ENCODE assay signal across 8 mouse cellular contexts in the genomic region with DNA sequence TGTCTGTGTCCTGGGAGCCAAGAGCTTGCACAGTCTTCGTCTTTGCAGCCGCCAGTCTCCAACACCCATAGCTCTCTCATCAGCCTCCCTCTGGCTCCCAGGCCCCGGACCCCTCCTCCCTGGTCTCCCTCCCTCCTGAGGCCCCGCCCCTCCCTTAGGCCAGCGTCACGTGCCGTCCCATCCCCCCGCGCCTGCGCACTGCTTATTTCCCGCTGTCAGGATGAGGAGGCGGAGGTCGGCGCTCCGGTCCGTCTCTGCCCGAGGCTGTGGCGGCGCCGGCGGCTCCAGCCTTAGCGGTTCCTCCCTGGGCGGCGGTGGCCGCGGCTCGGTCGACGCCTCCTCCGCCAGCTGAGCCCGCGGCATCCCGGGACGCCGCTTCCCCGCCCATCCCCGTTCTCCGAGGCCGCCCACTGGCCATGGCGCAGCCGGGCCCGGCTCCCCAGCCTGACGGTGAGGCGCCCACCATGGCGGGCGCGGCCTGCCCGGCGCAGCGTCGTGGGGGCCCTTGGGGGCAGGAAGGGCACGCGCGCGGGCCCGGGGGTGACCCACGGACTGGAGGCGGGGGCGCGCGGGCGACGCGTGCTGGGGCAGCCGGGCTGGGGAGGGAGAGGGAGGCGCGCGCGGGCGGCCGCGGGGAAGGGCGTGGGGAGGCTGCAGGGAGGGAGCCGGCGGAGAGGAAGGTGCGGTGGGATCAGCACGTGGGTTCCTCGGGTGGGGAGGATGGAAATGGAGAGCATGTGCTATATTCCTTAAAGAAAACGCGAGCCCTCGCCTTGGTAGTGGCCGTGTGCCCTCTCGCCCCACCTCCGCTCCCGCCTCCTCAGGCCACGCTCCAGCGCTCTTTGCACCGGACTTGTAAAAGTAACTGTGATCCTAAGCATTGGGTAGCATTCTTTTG. TPM values are rescaled to one million over a fixed set of nuclear protein-coding genes. Genes with fewer than 3 reads are reported as not detected.
DNase-seq lines count a peak whose midpoint lies in the region; ATAC-seq and TF ChIP-seq lines count a peak whose summit lies in the region.

A gene (plus strand): TSS at position 220 of the 898 bp plus-strand sequence.

- no peaks in the 10 kb centered on the region for H3K27me3 ChIP-seq in ES-Bruce4 (ENCODE audit: control insufficient read depth, insufficient read depth, low read length, poor library complexity, severe bottlenecking)
- no peaks in the 10 kb centered on the region for H3K27me3 ChIP-seq in forebrain, embryonic 14.5 days (replicated peaks; ENCODE audit: control insufficient read depth, insufficient read depth, low read length)

- peak; percentile 52; the same call in 1 of the 2 replicates for TF ChIP-seq EP300 in ES-Bruce4 (IDR thresholded peaks at IDR 0.05; ENCODE audit: insufficient read depth, low read depth, low read length)

- H3K36me3 ChIP-seq in ES-Bruce4 (ENCODE audit: control insufficient read depth, insufficient read depth, low read length, poor library complexity, severe bottlenecking) = no peaks in the 10 kb centered on the region
- no peaks in the 10 kb centered on the region for H3K36me3 ChIP-seq in forebrain, embryonic 14.5 days (ENCODE audit: control insufficient read depth, insufficient read depth, low read length)

- H3K9me3 ChIP-seq in ES-Bruce4 (replicated peaks; ENCODE audit: control insufficient read depth, insufficient read depth, low read length, poor library complexity, severe bottlenecking) = no peaks in the 10 kb centered on the region
- no peaks in the 10 kb centered on the region for H3K9me3 ChIP-seq in forebrain, embryonic 14.5 days (replicated peaks; ENCODE audit: control insufficient read depth, low read length)

- TF ChIP-seq POLR2A in ES-Bruce4 (IDR thresholded peaks at IDR 0.05; ENCODE audit: insufficient read depth, low read length) = peak; percentile 18
- peak; percentile 88; the same call in 1 of the 2 replicates for TF ChIP-seq POLR2A in lung, adult 2 months (IDR thresholded peaks at IDR 0.05; ENCODE audit: borderline replicate concordance, extremely low read depth, low read depth, low read length)

- WGBS in forebrain, embryonic 14.5 days = under 1% methylated on average over 71 of the region's 88 CpGs
- WGBS in lung, adult 2 months = under 1% methylated on average over 85 of the region's 88 CpGs

- intact Hi-C loops in heart, postnatal 25 days (cut with DNase I) = loop anchor here (5.0 kb wide), 1 partner anchor 37 kb away; no protein-coding TSS in a partner anchor

- TF ChIP-seq CTCF in ES-Bruce4 (IDR thresholded peaks at IDR 0.05; ENCODE audit: low read depth, low read length) = no peak
- TF ChIP-seq CTCF in lung, adult 2 months (IDR thresholded peaks at IDR 0.05; ENCODE audit: insufficient read depth, low read length) = no peak

- H3K27ac ChIP-seq in ES-Bruce4 (ENCODE audit: insufficient read depth, low read length) = no peak within 1 kb of the TSS
- H3K27ac ChIP-seq in forebrain, embryonic 14.5 days (ENCODE audit: low read depth, low read length) = peak within 1 kb of the TSS; percentile 81

- peak within 1 kb of the TSS; percentile 91 for H3K9ac ChIP-seq in ES-Bruce4 (ENCODE audit: low read depth, poor library complexity, severe bottlenecking)
- H3K9ac ChIP-seq in forebrain, embryonic 14.5 days (ENCODE audit: low read length) = peak within 1 kb of the TSS; percentile 94

- H3K4me3 ChIP-seq in ES-Bruce4 (ENCODE audit: low read depth, low read length) = peak within 1 kb of the TSS; percentile 87
- H3K4me3 ChIP-seq in forebrain, embryonic 14.5 days (ENCODE audit: low read depth, low read length) = peak within 1 kb of the TSS; percentile 99
- H3K4me3 ChIP-seq in lung, adult 2 months (replicated peaks; ENCODE audit: extremely low read depth, low read depth, low read length) = peak within 1 kb of the TSS; percentile 85

- peak; percentile 87 for ATAC-seq in cerebellum, adult (ENCODE audit: insufficient number of reproducible peaks, low FRiP score, low TSS enrichment)
- ATAC-seq in forebrain, embryonic 14.5 days = peak; percentile 97
- ATAC-seq in neutrophil, adult 5-6 weeks (ENCODE audit: extremely low read depth, insufficient number of reproducible peaks, low FRiP score, poor library complexity, severe bottlenecking) = peak; percentile 79

- peaks cover 1% of the 10 kb centered on the region for H3K4me1 ChIP-seq in ES-Bruce4 (ENCODE audit: control insufficient read depth, insufficient read depth, low read length)
- H3K4me1 ChIP-seq in forebrain, embryonic 14.5 days (ENCODE audit: control insufficient read depth, insufficient read depth, low read length) = peaks cover 13% of the 10 kb centered on the region; the same call in 1 of the 2 replicates
- peaks cover 12% of the 10 kb centered on the region for H3K4me1 ChIP-seq in lung, adult 2 months (ENCODE audit: control insufficient read depth, insufficient read depth, low read length)

- H3K4me2 ChIP-seq in forebrain, embryonic 14.5 days (ENCODE audit: low read length) = peak within 1 kb of the TSS; percentile 65

- DNase-seq in forebrain, embryonic 14.5 days (ENCODE audit: low spot score) = peak; percentile 97
- DNase-seq in heart, postnatal 25 days (ENCODE audit: low spot score) = peak; percentile 88
- peak; percentile 88 to 94 for DNase-seq in layer of hippocampus, adult 18-20 months (ENCODE audit: low spot score in 2 of 2)
- peak; percentile 92 for DNase-seq in lung, adult 2 months
- DNase-seq in thymus, adult 18-20 months = peak; percentile 91 to 93

RNA-seq across cellular contexts. Expression of the gene that starts here (rescaled TPM):
- polyA plus RNA-seq in ES-Bruce4 (2011; ENCODE audit: insufficient read depth, insufficient read length, low read depth, missing spikeins) = 46.4 and 50.9 TPM in 2 replicates
- 50.3 and 62.7 TPM in 2 replicates for polyA plus RNA-seq in forebrain, embryonic 14.5 days (2014; fragmentation: Nextera tagmentation; extraction: Ambion mirVana)
- total RNA-seq in heart, postnatal 25 days (2021) = 10 to 100 TPM; 35.8 to 36.8 TPM
- total RNA-seq in layer of hippocampus, adult 18-20 months (2021) = 100 to 1,000 TPM; 128 to 130 TPM
- polyA plus RNA-seq in lung, adult 2 months (2012; rRNA removed) = 3.4 TPM in 2 replicates
- 76.0 and 84.5 TPM in 2 replicates for total RNA-seq in neutrophil, adult 5-6 weeks (2017)

Comparison
In these comparisons a context has a peak if more than half of its experiments do, and no peak if none do; other contexts are left out.
1. RNA of the gene that starts here (polyA plus RNA-seq): 46.4 to 50.9 TPM in ES-Bruce4 and 50.3 to 62.7 TPM in forebrain, embryonic 14.5 days; 3.4 TPM in lung, adult 2 months; every median in the first group is over 10 times any median in the second.
2. Peak in every context shown above with its lines, with median percentiles within 50 percentile points of each other: H3K4me3 ChIP-seq, ATAC-seq and DNase-seq.